Mouse (Mus musculus) Patski (cell line): Measurements from ENCODE around the gene Rad50. TPM values are rescaled to one million over a fixed set of nuclear protein-coding genes. Genes with fewer than 3 reads are reported as not detected.
A peak's percentile ranks its signal among the peaks of the same experiment; 100 is the strongest.

Experiments
- ATAC-seq: fragments of 100-300 bp; one replicate; pipeline ENCODE4 v1.8.0; 2021
- CTCF ChIA-PET: fragments of 350-600 bp; sonication (Branson Sonifier 250); formaldehyde crosslinking; loops from one replicate; lab custom pipeline; 2022; ENCODE audit warnings: inconsistent platforms; lab: Charles Lee
- POLR2A ChIA-PET: fragments of 350-600 bp; sonication (Branson Sonifier 250); formaldehyde crosslinking; loops from one replicate; lab custom pipeline; 2022; ENCODE audit warnings: antibody characterized with exemption, inconsistent platforms; lab: Charles Lee
- DNase-seq: peaks from one replicate; pipeline ENCODE4 v3.0.0-alpha.2; 2011; ENCODE audit warnings: low read depth, low spot score
- H3K27me3 ChIP-seq: fragments of 371-371 bp; one replicate; pipeline ENCODE4 v1.5.1; 2021
- CTCF ChIP-seq: fragments of 100-300 bp; IDR thresholded peaks from one replicate; pipeline ENCODE4 v1.5.1; 2021
- in situ Hi-C: fragments of 300-500 bp; cut with MboI; formaldehyde crosslinking; loops from 3 replicates; pipeline ENCODE4 v1.11.1; 2018; ENCODE audit warnings: low pct_unique_long_range_greater_than_20kb, mixed read lengths
- polyA plus RNA-seq: library from polyadenylated mRNA; unstranded; gene quantifications from one replicate; pipeline ENCODE4 v1.2.3, GENCODE M21; 2021

Gene Rad50
- polyA plus RNA-seq, 1 experiment from 2014 or later: 20.9 TPM

DNA sequence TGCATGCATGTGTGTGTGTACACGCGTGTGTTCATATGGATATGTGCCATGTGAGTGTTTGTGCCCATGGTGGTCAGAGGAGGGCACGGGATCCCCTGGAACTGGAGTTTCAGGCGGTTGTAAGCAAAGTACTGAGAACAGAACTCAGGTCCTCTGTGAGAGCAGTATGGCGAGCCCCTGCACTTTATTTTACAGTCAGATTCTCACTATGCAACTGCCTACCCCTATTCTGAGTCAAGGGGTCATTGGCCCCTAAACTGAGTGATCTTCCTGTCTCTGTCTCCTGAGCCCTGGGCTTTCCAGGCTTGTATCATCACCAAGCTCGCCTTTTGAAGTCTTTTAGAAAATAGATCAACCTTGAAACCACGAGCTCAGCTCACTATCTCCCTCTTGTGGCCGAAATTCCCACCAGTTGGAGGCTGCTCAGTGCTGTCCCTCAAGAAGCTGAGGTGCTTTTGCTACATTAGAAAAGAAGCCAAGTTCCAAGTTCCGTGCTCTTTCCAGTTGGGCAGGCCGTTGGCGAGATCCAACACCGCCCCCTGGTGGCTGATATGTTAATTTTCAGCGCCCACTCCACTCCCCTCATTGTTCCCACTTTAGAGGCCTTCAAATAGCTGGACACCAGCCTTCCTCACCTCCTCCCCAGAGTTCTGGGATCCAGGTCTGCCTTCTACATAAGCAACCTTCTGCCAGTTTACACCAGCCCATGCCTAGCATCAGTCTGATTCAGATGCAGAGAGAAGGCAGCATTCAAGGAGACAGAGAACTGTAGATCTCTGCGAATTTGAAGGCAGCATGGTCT is 29.9 kb upstream of the Rad50 start:
- peak; percentile 21 for ATAC-seq
- POLR2A ChIA-PET: interaction anchor here (0.7 kb wide), 1 partner anchor 101 kb away, joined by 4 read pairs; no protein-coding TSS in a partner anchor
- no peak for DNase-seq
- peak; percentile 66 for TF ChIP-seq CTCF
- H3K27me3 ChIP-seq: no peaks in the 10 kb centered on the region
- CTCF ChIA-PET: interaction anchor here (0.8 to 3.4 kb wide), 20 partner anchors 9 to 267 kb away, joined by 3 to 30 read pairs (median 4); partner anchors contain the start of genes Gm9837 and Rad50
- in situ Hi-C loops: loop anchor here (25.0 kb wide), 1 partner anchor 525 kb away; the partner anchor contains the start of gene Il3

DNA sequence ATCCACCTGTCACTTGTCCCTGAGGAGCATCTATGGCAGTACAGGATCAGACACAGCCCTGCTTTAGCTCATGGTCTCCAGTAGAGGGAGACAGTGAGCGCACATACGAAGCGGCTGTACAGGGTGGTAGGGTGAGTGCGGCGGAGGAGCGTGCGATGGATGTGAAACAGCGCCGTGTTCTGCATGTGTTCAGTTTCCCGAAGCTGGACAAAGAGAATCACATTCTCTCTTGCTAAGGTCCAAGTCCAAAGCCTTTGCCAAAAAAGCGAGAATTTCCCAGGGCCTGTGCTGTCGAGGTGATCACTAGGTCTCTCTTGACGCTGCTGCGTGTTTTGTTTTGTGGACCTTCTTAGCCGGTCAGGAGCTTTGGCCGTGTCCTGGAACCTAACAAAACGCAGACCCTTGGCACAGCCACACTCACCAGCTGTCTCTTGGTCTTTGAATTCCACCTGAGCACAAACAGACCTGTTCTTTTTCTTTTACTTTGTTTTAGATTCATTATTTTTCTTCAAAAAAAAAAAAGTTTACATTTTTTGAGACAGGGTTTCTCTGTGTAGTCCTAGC is 28.6 kb upstream of the Rad50 start:
- TF ChIP-seq CTCF: peak; percentile 79
- POLR2A ChIA-PET: interaction anchor here (0.7 kb wide), 1 partner anchor 22 kb away, joined by 3 read pairs; no protein-coding TSS in a partner anchor
- peak; percentile 51 for ATAC-seq
- no peak for DNase-seq
- in situ Hi-C loops: loop anchor here (25.0 kb wide), 1 partner anchor 527 kb away; the partner anchor contains the start of gene Il3
- no peaks in the 10 kb centered on the region for H3K27me3 ChIP-seq
- CTCF ChIA-PET: interaction anchor here (0.6 to 3.4 kb wide), 19 partner anchors 8 to 153 kb away, joined by 3 to 20 read pairs (median 4); partner anchors contain the start of gene Il5

DNA sequence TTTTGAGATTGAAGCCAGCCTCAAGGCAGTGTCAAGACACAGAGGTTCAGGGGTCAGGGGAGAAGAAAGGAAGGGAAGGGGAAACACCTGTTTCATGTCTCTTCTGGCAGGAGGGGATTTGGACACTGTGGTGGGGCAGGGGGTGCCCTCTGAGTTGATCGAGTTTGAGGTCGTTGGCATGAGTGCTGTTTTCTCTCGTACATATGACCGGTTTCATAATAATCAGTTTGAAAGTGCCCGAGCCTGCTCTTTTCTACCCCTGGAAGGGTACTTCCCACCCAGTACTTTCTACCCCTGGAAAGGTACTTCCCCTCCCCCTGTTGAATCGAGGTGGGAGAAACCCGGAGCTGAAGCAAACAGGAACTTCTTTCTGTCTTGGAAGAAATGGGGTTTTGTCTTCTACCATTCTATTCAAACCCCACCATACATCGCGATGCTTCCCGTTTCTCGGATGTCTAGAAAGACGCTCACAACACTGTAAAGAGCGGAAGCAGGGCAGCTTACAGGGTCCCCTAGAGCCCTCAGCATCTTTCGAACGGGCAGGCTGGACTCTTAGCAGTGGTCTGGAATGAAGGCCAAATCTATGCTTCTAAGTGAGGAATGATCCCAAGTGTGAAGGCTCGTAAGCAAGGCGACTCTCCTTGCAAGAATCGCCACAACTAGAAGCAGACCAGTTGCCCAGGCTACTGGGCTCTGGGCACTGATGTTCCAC is 28.0 kb upstream of the Rad50 start:
- no peaks in the 10 kb centered on the region for H3K27me3 ChIP-seq
- CTCF ChIA-PET: interaction anchor here (0.6 to 3.4 kb wide), 17 partner anchors 9 to 153 kb away, joined by 3 to 20 read pairs (median 4); partner anchors contain the start of gene Il5
- TF ChIP-seq CTCF: no peak
- in situ Hi-C loops: loop anchor here (25.0 kb wide), 1 partner anchor 527 kb away; the partner anchor contains the start of gene Il3
- no peak for ATAC-seq
- POLR2A ChIA-PET: interaction anchor here (0.6 to 0.7 kb wide), 2 partner anchors 22 to 144 kb away, joined by 3 read pairs; no protein-coding TSS in a partner anchor
- DNase-seq: no peak

DNA sequence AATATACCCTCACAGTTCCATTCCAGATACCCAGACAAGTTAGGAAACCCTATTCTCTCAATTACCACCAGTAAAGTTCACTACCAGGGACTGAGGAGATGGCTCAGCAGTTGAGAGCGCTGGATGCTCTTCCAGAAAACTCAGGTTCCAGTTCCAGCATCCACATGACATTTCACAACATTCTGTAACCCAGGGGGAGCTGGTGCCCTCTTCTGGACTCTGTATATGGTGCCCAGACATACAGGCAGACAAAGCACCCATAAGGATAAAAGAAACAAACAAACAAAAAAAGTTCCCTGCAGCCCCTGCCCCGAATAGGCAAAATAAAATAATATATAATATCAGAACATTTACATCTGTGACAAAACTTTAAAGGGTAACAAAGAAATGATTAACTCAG is 27.3 kb upstream of the Rad50 start:
- ATAC-seq (no peak), DNase-seq (no peak)
- ChIA-PET CTCF (interaction anchor here (1.3 to 2.5 kb wide), 6 partner anchors 10 to 154 kb away, joined by 3 to 20 read pairs (median 6); partner anchors contain the start of gene Il5), POLR2A (interaction anchor here (0.6 kb wide), 1 partner anchor 143 kb away, joined by 3 read pairs; no protein-coding TSS in a partner anchor)
- peak; percentile 19 for TF ChIP-seq CTCF
- no peaks in the 10 kb centered on the region for H3K27me3 ChIP-seq
- in situ Hi-C loops: loop anchor here (25.0 kb wide), 1 partner anchor 528 kb away; the partner anchor contains the start of gene Il3

DNA sequence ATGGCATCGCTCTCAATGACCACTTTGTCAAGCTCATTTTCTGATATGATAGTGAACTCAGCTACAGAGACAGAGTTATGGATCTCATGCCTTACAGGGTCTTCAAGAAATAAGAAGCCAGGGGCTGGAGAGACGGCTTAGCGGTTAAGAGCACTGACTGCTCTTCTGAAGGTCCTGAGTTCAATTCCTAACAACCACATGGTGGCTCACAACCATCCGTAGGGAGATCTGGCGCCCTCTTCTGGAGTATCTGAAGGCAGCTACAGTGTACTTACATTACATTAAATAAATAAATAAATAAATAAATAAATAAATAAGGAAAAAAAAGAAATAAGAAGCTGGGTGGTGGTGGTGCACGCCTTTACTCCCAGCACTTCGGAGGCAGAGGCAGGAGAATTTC is 26.7 kb upstream of the Rad50 start:
- H3K27me3 ChIP-seq: no peaks in the 10 kb centered on the region
- DNase-seq: no peak
- ChIA-PET POLR2A (no interaction called here), CTCF (interaction anchor here (2.5 kb wide), 1 partner anchor 116 kb away, joined by 20 read pairs; no protein-coding TSS in a partner anchor)
- in situ Hi-C loops: loop anchor here (25.0 kb wide), 1 partner anchor 528 kb away; the partner anchor contains the start of gene Il3
- no peak for ATAC-seq
- peak; percentile 37 for TF ChIP-seq CTCF

DNA sequence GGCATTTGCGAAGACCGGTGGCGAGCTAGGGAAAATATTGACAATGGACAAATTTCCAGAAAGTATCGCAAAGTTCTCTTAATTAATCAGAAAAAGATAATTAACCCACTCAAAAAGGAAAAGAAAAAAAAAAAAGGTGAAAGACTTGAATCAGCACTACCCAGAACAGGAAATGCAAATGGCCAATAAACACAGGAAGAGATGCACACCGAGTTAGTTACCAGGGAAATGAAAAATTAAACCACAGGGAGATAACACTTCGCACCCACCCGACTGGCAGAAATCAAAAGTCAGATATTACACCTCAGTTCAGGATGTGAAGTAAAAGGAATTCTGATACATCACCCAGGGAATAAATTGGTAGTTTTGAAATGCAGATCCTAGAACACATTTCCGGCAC is 25.1 kb upstream of the Rad50 start:
- no peaks in the 10 kb centered on the region for H3K27me3 ChIP-seq
- no peak for DNase-seq
- ATAC-seq: no peak
- no peak for TF ChIP-seq CTCF
- ChIA-PET POLR2A (no interaction called here), CTCF (no interaction called here)
- in situ Hi-C loops: loop anchor here (25.0 kb wide), 1 partner anchor 530 kb away; the partner anchor contains the start of gene Il3

DNA sequence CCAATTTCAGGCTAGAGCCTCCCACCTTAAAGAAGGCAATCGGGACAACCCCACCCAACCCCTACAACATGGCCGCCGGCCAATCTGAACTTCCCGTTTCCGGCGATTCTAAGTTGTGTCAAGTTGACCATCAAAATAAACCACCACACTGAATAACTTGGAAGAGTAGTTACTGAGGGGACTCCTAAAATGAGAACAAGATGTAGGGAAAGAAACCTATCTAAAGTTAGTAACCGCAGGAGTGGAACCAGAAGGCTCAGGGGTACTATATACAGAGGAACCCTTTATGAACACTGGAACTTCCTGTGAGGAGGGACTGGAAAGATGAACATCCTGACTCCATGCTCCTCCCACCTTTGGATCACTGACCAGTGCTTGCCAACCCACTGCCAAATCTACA is 24.3 kb upstream of the Rad50 start:
- TF ChIP-seq CTCF: no peak
- no peaks in the 10 kb centered on the region for H3K27me3 ChIP-seq
- no peak for ATAC-seq
- ChIA-PET CTCF (no interaction called here), POLR2A (no interaction called here)
- no peak for DNase-seq
- in situ Hi-C loops: loop anchor here (25.0 kb wide), 1 partner anchor 531 kb away; the partner anchor contains the start of gene Il3

DNA sequence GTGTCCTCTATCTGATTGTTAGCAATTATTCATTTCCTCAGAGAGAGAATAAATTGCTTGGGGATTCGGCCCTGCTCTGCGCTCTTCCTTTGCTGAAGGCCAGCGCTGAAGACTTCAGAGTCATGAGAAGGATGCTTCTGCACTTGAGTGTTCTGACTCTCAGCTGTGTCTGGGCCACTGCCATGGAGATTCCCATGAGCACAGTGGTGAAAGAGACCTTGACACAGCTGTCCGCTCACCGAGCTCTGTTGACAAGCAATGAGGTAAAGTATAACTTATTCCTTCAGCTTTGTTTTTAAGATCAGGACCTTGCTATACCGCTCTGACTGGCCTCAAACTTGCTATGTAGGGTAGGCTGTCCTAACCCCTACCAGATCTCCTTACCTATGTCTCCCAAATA is 13.6 kb upstream of the Rad50 start, which contains the start of gene Il5:
Il5 (plus strand) TSS at position 80 of the 400 bp plus-strand sequence.
- no peak for ATAC-seq
- ChIA-PET CTCF (interaction anchor here (1.1 to 1.9 kb wide), 2 partner anchors 13 to 14 kb away, joined by 4 read pairs; partner anchors contain the start of gene Rad50), POLR2A (no interaction called here)
- H3K27me3 ChIP-seq: peaks cover 28% of the 10 kb centered on the region
- no peak for DNase-seq
- in situ Hi-C loops: no loop called here
- TF ChIP-seq CTCF: no peak

DNA sequence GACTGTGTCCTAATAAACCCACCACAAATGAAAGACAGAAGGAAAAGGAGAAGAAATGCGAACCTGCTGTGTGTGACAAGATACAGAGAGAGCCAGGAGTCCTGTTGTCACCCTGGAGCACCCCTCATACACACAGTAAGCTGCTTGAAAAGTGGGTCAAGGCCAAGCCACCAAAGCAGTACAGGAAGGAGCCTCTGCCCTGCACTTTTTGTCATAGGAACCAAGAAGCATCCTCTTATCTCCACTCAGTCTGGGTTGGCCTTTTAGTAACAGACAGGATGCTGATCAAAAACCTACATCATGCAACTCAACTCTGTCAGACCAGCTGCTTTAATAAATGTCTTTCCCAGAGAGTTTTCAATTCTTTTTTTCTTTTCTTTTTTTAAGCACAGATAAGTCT is 12.6 kb upstream of the Rad50 start:
- CTCF ChIA-PET: interaction anchor here (1.1 to 1.9 kb wide), 3 partner anchors 12 to 211 kb away, joined by 3 to 4 read pairs (median 4); partner anchors contain the start of gene Rad50
- H3K27me3 ChIP-seq: peaks cover 30% of the 10 kb centered on the region
- no peak for TF ChIP-seq CTCF
- in situ Hi-C loops: no loop called here
- ATAC-seq: no peak
- POLR2A ChIA-PET: no interaction called here
- DNase-seq: no peak

DNA sequence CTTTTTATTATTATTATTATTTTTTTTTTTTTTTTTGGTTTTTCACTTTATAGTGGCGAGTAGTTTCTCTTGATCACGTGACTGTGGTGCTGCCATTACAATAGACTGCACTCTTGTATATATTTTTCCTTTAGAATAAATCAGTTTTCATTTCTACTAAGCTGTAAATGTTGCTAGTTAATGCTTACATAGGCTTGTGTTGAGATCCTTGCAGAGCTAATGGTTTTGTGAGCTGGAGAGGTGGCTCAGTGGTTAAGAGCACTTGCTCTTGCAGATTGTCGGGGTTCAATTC is 545 bp upstream of the Rad50 start:
- ATAC-seq (no peak), DNase-seq (no peak)
- TF ChIP-seq CTCF: no peak
- no peaks in the 10 kb centered on the region for H3K27me3 ChIP-seq
- CTCF ChIA-PET: interaction anchor here (0.9 to 1.4 kb wide), 2 partner anchors 13 to 29 kb away, joined by 3 to 4 read pairs; partner anchors contain the start of gene Il5
- POLR2A ChIA-PET: interaction anchor here (0.7 to 1.6 kb wide), 2 partner anchors 14 to 957 kb away, joined by 3 read pairs; no protein-coding TSS in a partner anchor
- in situ Hi-C loops: no loop called here
